Mouse (Mus musculus) adrenal gland, adult 18-20 months (tissue): ENCODE data around the gene Tmsb10. TPM values are rescaled to one million over a fixed set of nuclear protein-coding genes. Genes with fewer than 3 reads are reported as not detected.
A peak's percentile ranks its signal among the peaks of the same experiment; 100 is the strongest.

Experiments
- DNase-seq, 2 experiments: peaks; one replicate each; pipeline ENCODE4 v3.0.0; 2021 to 2022; ENCODE audit warnings: low spot score in 2 of 2
- long read RNA-seq, 2 experiments: library from polyadenylated mRNA; stranded (forward); transcript quantifications; one replicate each; pipeline ENCODE4 v2.0.0; 2021
- total RNA-seq, 2 experiments: library from RNA; stranded (reverse); gene quantifications; 1 replicate in 1 of 2; 2 replicates in 1 of 2; pipeline ENCODE4 v1.2.3; 2021

The Tmsb10 gene
- total RNA-seq, result 100 to 1,000 TPM; 151 to 215 TPM
- long read RNA-seq, experiment 1, transcript Tmsb10-202 (2 exons, 690 nt), result minor isoform, 6 of 61 reads
- long read RNA-seq, experiment 1, transcript Tmsb10-203 (3 exons, 570 nt), result major isoform, 55 of 61 reads
- long read RNA-seq, experiment 1, partial matches to known transcripts, result 0 of 61 reads
- long read RNA-seq, experiment 1, other reads (novel, unspliced or antisense), result 0 of 61 reads
- long read RNA-seq, experiment 2, transcript Tmsb10-202 (2 exons, 690 nt), result minor isoform, 32 of 183 reads
- long read RNA-seq, experiment 2, transcript Tmsb10-203 (3 exons, 570 nt), result major isoform, 147 of 183 reads
- long read RNA-seq, experiment 2, partial matches to known transcripts, result 1 of 183 reads
- long read RNA-seq, experiment 2, other reads (novel, unspliced or antisense), result 3 of 183 reads

GRCm38 (mm10) chr6:72958662-72959071, at the start of gene Tmsb10:
Tmsb10 (minus strand) TSS chr6:72958748.
- DNase-seq, result no peak

GRCm38 (mm10) chr6:73003601-73004000, 45.1 kb upstream of the Tmsb10 start:
- no peak for DNase-seq

DNA sequence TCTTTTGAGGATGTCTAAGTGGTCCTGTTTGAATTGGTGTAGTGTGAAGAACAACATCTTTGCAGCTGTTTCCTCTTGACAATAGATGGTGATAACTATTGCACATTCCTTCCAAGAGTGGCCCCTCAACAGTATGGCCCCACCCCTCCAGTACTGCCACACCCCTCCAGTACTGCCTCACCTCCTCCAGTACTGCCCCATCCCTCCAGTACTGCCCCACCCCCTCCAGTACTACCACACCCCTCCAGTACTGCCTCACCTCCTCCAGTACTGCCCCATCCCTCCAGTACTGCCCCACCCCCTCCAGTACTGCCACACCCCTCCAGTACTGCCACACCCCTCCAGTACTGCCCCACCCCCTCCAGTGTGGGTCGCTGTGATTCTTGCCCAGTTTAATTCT, 43.8 kb upstream of the Tmsb10 start:
- no peak for DNase-seq

DNA sequence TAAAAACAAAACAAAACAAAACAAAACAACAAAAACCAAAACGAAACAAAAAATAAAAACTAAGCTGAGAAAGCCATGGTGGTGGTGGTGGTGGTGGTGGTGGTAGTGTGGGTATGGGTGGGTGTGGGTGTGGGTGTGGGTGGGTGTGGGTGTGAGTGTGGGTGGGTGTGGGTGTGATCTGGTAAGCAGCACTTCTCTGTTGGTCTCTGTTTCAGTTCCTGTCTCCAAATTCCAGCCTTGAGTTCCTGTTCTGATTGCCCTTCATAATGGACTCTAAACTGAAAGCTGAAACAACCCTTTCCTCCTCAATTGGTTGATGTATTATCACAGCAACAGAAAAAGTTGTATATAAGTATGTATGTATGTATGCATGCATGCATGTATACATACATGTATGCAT, 40.3 kb upstream of the Tmsb10 start:
- DNase-seq, result no peak

- no peak for DNase-seq
Observed at GRCm38 (mm10) chr6:72993688-72994082, 35.1 kb upstream of the Tmsb10 start.

DNA sequence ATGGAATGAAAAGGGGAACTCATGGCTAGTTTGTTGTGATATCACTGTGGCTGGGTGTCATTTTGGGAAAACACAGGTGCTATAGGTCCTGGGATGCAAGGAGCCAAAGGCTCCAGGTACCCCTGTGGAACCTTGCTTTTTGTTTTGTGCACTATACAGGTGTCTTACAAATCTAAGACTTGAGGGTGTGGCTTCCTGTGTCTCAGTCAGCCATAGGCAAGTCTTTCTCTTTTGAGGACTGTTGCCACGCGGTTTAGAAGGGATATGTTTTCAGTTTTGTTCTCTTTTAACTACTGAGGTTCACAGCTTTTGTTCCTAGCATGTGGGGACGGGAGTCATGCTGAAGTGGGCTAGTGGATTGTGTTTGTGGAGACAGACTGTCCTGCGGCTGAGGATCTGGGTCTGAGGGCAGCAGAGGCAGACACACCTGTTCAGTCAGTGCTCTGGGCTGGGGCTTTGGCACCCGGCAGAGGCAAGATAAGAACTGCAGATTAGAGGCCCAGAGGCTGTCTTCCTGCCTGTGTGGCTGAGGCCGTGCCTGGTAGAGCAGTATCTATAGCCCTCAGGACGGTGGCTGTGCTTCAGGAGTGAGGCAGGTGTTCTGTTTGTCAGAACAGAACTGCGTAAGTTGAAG, 34.6 kb upstream of the Tmsb10 start:
- no peak for DNase-seq

DNA sequence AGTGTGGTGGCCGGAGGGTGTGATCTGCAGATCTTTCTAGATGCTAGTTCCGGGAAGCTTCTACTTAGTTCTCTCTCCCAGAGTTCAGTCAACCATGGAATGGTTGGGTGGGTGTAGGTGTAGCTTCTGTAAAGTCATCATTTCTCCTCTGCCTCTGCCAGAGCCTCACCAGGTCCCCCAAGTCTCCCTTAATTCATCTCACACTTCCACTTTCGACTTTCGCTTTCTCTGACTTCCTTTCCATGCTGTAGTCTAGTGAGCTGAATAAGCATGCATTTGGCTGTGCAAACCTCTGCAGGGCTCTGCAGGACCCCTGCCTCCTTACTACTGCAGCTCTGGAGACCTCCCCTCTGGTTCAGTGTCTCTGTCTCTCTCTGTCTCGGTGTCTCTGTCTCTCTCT, 31.7 kb upstream of the Tmsb10 start:
- no peak for DNase-seq

- DNase-seq, result no peak
Observed at GRCm38 (mm10) chr6:72989028-72989736, 30.6 kb upstream of the Tmsb10 start.

DNA sequence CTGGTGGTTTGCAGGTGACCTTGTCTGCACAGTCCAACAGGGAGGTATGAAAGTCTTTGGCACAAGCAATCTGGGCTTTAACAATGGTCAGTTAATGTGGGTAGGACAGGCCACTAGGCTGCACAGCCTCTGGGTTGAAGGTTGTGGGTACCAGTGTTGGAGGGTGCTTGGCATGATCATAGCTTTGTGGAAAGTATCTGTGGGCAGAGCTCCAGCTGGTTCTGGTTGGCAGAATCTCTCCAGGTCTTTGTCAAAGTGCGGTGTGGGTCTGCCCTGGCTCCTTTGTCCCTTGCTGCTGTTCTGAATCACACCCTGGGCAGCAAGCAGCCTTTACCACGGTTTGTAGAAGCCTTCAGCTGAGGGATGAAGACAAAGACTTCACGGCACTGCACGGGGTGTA, 24.0 kb upstream of the Tmsb10 start:
- no peak for DNase-seq

GRCm38 (mm10) chr6:72981851-72982250, 23.3 kb upstream of the Tmsb10 start:
- DNase-seq, result no peak

- peak in 1 of 2 experiments; percentile 10 for DNase-seq
Observed at GRCm38 (mm10) chr6:72981124-72981651, 22.6 kb upstream of the Tmsb10 start.

- no peak for DNase-seq
Observed at GRCm38 (mm10) chr6:72976866-72977265, 18.3 kb upstream of the Tmsb10 start.

DNA sequence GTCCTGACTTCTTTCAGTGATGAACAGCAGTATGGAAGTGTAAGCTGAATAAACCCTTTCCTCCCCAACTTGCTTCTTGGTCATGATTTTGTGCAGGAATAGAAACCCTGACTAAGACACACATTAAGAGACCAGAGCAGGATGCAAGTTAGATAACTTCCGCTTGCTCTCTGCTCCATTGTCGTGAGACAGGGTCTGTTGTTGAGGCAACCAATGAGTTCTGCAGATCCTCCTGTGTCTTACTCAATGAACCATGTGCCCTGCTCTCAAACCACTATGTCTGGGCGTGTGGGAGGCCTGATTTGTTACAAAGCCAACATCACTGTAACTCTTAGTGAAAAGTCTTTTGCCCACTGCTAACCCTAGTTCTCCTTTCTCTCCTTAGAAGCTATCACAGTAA, 12.5 kb upstream of the Tmsb10 start:
- DNase-seq, result no peak

- no peak for DNase-seq
Observed at GRCm38 (mm10) chr6:72969787-72970186, 11.2 kb upstream of the Tmsb10 start.

DNA sequence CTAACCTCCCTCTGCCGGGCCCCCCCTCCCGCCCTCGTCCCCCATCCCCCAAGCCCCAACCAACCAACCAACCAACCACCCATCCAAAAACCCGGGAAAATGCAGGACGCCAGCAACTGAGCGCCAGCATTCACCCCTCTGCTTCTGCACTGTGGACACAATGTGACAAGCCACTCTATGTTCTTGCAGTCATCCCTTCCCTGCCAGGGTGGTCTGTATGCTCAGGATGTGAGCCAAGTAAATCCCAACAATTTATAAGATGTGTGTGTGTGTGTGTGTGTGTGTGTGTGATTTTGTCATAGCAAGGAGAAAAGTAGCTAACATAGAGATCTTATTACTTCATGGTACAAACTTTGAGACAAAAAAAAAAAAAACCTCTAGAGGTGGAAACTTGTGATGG, 6.7 kb upstream of the Tmsb10 start:
- DNase-seq, result no peak

- DNase-seq, result no peak
Observed at GRCm38 (mm10) chr6:72962281-72962741, 3.8 kb upstream of the Tmsb10 start.

DNA sequence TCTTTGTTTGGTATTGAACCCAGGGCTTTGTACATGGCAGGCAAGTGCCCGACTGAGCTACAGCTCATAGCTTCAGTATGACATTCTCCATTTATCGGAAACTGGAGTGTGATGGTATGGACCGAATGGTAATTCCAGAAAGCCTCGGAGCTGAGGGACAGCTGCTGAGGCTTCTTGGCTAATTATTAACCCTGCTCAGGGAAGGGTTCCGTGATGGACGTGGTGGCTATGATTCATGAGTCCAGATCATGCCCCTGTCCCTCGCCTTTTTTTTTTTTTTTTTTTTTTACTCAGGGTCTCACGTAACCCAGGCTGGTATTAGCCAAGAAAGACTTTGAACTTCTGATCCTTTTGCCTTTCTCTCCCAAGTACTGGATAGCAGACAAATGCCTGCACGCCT, 3.1 kb upstream of the Tmsb10 start:
- no peak for DNase-seq

DNA sequence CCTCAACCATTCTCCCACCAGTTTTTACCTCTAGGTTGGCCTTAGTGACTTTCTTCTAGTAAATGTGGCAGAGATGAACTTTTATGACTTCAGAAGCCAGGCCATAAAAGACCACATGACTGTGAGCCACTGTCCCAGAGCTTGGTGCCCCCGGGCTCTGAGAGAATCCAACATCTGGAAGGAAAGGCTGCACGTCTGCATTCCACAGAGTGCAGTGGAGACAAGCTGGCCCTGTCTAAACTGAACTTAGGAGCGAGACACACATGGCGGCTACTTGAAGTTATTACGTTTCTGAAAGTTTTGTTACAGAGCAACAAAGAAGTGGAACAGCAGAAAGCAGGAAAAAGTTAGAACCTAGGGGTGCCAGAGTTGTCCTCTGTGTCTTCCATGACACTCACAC, 2.1 kb upstream of the Tmsb10 start:
- no peak for DNase-seq

- no peak for DNase-seq
Observed at GRCm38 (mm10) chr6:72959175-72959574, 627 bp upstream of the Tmsb10 start.

DNA sequence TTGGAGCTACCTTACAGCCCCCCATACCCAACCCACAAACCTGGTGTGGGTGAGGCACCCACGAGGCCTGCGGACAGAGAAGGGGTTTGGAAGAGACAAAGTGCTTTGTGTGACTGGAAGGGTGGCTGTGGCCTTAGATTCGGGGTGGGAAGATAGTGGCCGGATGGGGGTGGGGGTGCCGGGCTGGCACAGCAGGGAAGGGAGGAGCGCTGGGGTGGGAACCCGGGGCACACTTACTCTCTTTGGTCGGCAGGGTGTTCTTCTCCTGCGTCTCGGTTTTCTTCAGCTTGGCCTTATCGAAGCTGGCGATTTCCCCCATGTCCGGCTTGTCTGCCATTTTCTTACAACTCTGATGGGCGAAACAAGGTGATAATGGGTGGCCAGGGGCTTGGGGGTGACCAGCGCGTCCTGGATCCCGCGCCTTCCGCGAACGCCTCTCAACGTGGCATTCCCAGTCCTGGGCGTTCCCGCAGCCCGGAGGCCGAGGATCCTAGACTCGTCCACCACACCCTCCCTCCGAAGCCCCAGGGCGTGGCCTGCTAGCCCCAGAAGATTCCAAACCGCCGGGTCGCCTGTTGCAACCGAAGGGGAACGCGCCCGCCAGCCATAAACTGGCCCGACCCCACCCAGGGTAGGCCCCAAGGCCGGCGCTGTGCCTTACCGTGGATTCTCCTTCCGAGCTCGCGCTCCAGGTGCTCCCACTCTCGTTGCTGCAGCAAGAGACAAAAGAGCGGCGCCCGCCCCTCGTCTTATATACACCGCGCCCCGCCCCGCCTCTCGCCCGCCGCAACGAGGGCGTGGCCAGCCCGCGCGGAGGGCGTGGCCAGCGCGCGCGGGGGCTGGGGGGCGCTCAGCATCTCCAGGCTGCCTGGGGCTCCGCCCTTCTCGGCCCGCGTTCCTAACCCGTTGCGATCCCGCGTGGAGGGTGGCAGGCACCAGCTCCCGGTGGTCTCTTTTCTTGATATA, 589 bp downstream of the Tmsb10 start:
- DNase-seq, result peak; percentile 87 to 88

DNA sequence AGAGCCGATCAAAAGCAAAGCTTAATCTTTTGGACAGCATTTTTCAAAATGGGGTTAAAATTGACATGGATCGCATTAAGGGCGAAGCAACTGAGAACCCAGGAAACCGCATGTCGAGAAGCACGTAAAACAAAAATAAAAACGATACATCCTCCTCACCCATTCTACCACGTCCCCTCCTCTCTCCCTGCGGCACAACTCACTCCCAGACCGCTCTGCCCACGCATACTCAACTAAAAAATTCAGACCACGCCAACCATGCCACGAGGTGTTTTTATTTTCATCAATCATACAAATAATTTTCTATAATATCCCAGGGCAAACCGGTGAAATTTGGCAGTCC, 1.5 kb downstream of the Tmsb10 start:
- DNase-seq, result no peak
